Mouse (Mus musculus) forebrain, embryonic 16.5 days (tissue): Measurements from ENCODE around the gene Sh2b3. TPM values are rescaled to one million over a fixed set of nuclear protein-coding genes. Genes with fewer than 3 reads are reported as not detected.
"Not testable (repeated sequence)": the region's sequence is repeated elsewhere in the genome, so short reads cannot be mapped to it uniquely, and the experiment has no call there.

Source experiments
- ATAC-seq: fragments of 200-750 bp; cut with Nextera tagmentation; 2 replicates; pipeline ENCODE4 v1.8.0; 2017; ENCODE audit warnings: mild to moderate bottlenecking, moderate library complexity
- H3K27ac ChIP-seq: fragments of 300-500 bp; sonication (generic); 2 replicates; pipeline ENCODE4 v1.5.1; 2014; ENCODE audit warnings: low read length, control low read depth
- H3K27me3 ChIP-seq: fragments of 300-500 bp; sonication (generic); replicated peaks from 2 replicates; pipeline ENCODE4 v1.6.1; 2014; ENCODE audit warnings: low read length; ENCODE audit not compliant: control insufficient read depth, insufficient read depth
- H3K36me3 ChIP-seq: fragments of 300-500 bp; sonication (generic); 2 replicates; pipeline ENCODE4 v1.6.1; 2014; ENCODE audit not compliant: control insufficient read depth, insufficient read depth
- H3K4me1 ChIP-seq: fragments of 300-500 bp; sonication (generic); replicated peaks from 2 replicates; pipeline ENCODE4 v1.6.1; 2014; ENCODE audit warnings: low read length; ENCODE audit not compliant: control insufficient read depth, insufficient read depth
- H3K4me2 ChIP-seq: fragments of 300-500 bp; sonication (generic); 2 replicates; pipeline ENCODE4 v1.6.1; 2014; ENCODE audit warnings: mild to moderate bottlenecking, low read length, control low read depth
- H3K4me3 ChIP-seq: fragments of 300-500 bp; sonication (generic); replicated peaks from 2 replicates; pipeline ENCODE4 v1.5.1; 2014; ENCODE audit warnings: mild to moderate bottlenecking, low read length, control low read depth
- H3K9ac ChIP-seq: fragments of 300-500 bp; sonication (generic); replicated peaks from 2 replicates; pipeline ENCODE4 v1.6.1; 2014; ENCODE audit warnings: low read depth, low read length, control low read depth
- H3K9me3 ChIP-seq: fragments of 300-500 bp; sonication (generic); 2 replicates; pipeline ENCODE4 v1.6.1; 2016; ENCODE audit warnings: low read length; ENCODE audit not compliant: control insufficient read depth
- WGBS: fragments of 180-500 bp; shearing (Covaris S2); extraction: QIAGEN DNeasy Blood & Tissue Kit; methylation state at CpG from one replicate; pipeline ENCODE4 v1.1.7; 2014; 5-methylcytosine and 5-hydroxymethylcytosine counted together
- polyA plus RNA-seq: library from polyadenylated mRNA; unstranded; fragments of >200 nt; fragmentation: Nextera tagmentation; extraction: Ambion mirVana; gene quantifications from 2 replicates; pipeline ENCODE4 v1.2.1, GENCODE M21; 2015

Gene Sh2b3
- polyA plus RNA-seq, 1 experiment from 2014 or later, result 5.9 TPM

DNA sequence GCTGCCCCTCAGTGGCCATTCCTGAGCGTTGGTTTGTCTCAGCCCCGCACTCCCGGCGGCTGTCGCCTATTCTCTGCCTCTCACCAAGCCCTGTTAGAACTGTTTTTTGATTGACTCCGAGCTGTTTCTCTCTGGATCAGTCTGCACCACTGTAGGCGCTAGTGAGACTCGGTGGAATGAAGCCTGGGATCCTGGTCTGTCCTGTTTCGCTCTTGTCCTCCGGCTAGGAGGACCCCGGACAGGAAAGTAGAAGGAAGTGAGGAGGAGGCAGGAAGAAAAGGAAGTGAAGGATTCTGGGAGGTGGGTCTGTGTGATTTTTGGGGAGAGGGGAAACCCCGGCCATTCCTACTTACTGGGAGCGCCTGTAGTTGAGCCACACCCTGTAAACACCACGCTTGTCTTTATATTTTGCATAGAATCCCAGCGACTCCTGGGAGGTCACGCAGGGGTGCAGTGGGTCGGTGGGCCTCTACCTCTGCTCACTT is 10.6 kb upstream of the Sh2b3 start:
- Histone ChIP-seq H3K4me2 (peak overlapping the region; percentile 60), H3K4me3 (peak overlapping the region; percentile 93), H3K4me1 (peaks cover 28% of the 10 kb centered on the region), H3K9me3 (no peaks in the 10 kb centered on the region), H3K36me3 (peaks cover 9% of the 10 kb centered on the region), H3K9ac (peak overlapping the region; percentile 56), H3K27me3 (0 out of 2 replicates have a peak, but pooled peaks cover 3% of the 10 kb centered on the region), H3K27ac (peak overlapping the region; percentile 60)
- peak; percentile 26 for ATAC-seq
- under 1% methylated on average over 17 of the region's 17 CpGs for WGBS

GRCm38 (mm10) chr5:121847269-121847668 is 9.8 kb upstream of the Sh2b3 start:
- not testable (repeated sequence) for H3K36me3 ChIP-seq, H3K9ac ChIP-seq, ATAC-seq, H3K4me2 ChIP-seq, H3K9me3 ChIP-seq, H3K27me3 ChIP-seq, H3K4me3 ChIP-seq, H3K27ac ChIP-seq
- peaks cover 32% of the 10 kb centered on the region for H3K4me1 ChIP-seq
- WGBS, result 77% methylated on average over 3 of the region's 3 CpGs

DNA sequence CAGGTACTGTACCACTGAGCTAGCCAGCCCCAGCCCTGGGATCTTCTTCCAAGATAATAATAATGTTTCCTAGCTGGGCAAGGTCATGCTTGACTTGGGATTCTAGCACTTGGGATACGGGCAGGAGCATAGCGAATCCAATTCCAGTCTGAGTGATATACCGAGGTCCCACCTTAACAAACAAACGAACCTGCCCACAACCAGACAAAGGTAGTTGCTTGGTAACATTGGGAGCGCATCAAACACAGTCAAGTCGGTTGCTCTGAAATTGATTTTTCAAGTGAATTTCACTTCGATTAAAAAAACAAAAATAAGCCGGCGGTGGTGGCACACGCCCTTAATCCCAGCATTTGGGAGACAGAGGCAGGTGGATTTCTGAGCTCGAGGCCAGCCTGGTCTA is 8.9 kb upstream of the Sh2b3 start:
- H3K9me3 ChIP-seq, result no peaks in the 10 kb centered on the region
- WGBS, result 86% methylated on average over 11 of the region's 11 CpGs
- H3K4me2 ChIP-seq, result no peak overlapping the region
- H3K4me3 ChIP-seq, result no peak overlapping the region
- no peak for ATAC-seq
- peaks cover 10% of the 10 kb centered on the region; the same call in 1 of the 2 replicates for H3K27me3 ChIP-seq
- no peak overlapping the region for H3K9ac ChIP-seq
- H3K36me3 ChIP-seq, result no peaks in the 10 kb centered on the region
- H3K27ac ChIP-seq, result no peak overlapping the region
- peaks cover 32% of the 10 kb centered on the region for H3K4me1 ChIP-seq

DNA sequence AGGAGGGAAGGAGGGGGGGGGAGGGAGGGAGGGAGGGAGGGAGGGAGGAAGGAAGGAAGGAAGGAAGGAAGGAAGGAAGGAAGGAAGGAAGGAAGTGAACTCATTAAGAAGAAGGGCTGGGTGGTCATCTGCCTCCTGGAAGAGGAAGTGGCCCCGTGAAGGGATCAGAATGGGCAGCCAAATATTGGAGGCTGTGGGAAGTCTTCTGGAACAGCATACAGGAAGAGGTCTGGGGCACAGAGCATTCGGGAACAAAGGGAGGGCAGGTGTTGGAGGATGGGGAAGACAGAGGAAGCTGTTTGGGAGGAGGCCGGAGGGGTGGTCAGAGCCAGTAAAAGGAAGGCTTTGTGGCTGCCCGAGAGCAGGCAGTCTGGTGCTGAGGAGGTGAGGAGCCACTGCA is 7.9 kb upstream of the Sh2b3 start:
- Histone ChIP-seq H3K4me1 (peaks cover 22% of the 10 kb centered on the region), H3K27me3 (peaks cover 10% of the 10 kb centered on the region; the same call in 1 of the 2 replicates), H3K27ac (no peak overlapping the region), H3K36me3 (no peaks in the 10 kb centered on the region), H3K4me2 (no peak overlapping the region), H3K9me3 (peaks cover 2% of the 10 kb centered on the region; the same call in 1 of the 2 replicates), H3K9ac (no peak overlapping the region), H3K4me3 (no peak overlapping the region)
- 44% methylated on average over 4 of the region's 4 CpGs for WGBS
- ATAC-seq, result no peak

- 12% methylated on average over 17 of the region's 17 CpGs for WGBS
- ATAC-seq, result 0 out of 2 replicates have a peak, but pooled peaks have one; percentile 5
- Histone ChIP-seq H3K27me3 (peaks cover 20% of the 10 kb centered on the region), H3K9me3 (peaks cover 2% of the 10 kb centered on the region; the same call in 1 of the 2 replicates), H3K36me3 (no peaks in the 10 kb centered on the region), H3K9ac (no peak overlapping the region), H3K27ac (no peak overlapping the region), H3K4me1 (peaks cover 19% of the 10 kb centered on the region), H3K4me3 (peak overlapping the region; percentile 48; the same call in 1 of the 2 replicates), H3K4me2 (peak overlapping the region; percentile 71)
Observed at GRCm38 (mm10) chr5:121843138-121843905, 5.9 kb upstream of the Sh2b3 start.

GRCm38 (mm10) chr5:121842665-121843118 is 5.2 kb upstream of the Sh2b3 start:
- Histone ChIP-seq H3K36me3 (no peaks in the 10 kb centered on the region), H3K4me3 (peak overlapping the region; percentile 48), H3K4me1 (peaks cover 19% of the 10 kb centered on the region), H3K9ac (peak overlapping the region; percentile 56), H3K27ac (no peak overlapping the region), H3K4me2 (peak overlapping the region; percentile 71), H3K27me3 (peaks cover 25% of the 10 kb centered on the region), H3K9me3 (peaks cover 2% of the 10 kb centered on the region; the same call in 1 of the 2 replicates)
- ATAC-seq, result peak; percentile 67
- under 1% methylated on average over 33 of the region's 33 CpGs for WGBS

- Histone ChIP-seq H3K4me2 (no peak overlapping the region), H3K9ac (no peak overlapping the region), H3K27ac (no peak overlapping the region), H3K4me3 (no peak overlapping the region), H3K4me1 (peaks cover 26% of the 10 kb centered on the region), H3K27me3 (peaks cover 31% of the 10 kb centered on the region), H3K36me3 (no peaks in the 10 kb centered on the region), H3K9me3 (peaks cover 2% of the 10 kb centered on the region; the same call in 1 of the 2 replicates)
- ATAC-seq, result no peak
- WGBS, result 46% methylated on average over 10 of the region's 10 CpGs
Observed at GRCm38 (mm10) chr5:121841973-121842372, 4.5 kb upstream of the Sh2b3 start.

GRCm38 (mm10) chr5:121841516-121841915 is 4.1 kb upstream of the Sh2b3 start:
- Histone ChIP-seq H3K4me1 (peaks cover 29% of the 10 kb centered on the region), H3K9ac (no peak overlapping the region), H3K27me3 (peaks cover 34% of the 10 kb centered on the region), H3K9me3 (peaks cover 2% of the 10 kb centered on the region; the same call in 1 of the 2 replicates), H3K4me2 (no peak overlapping the region), H3K27ac (no peak overlapping the region), H3K4me3 (no peak overlapping the region), H3K36me3 (no peaks in the 10 kb centered on the region)
- ATAC-seq, result no peak
- WGBS, result 95% methylated on average over 9 of the region's 9 CpGs

DNA sequence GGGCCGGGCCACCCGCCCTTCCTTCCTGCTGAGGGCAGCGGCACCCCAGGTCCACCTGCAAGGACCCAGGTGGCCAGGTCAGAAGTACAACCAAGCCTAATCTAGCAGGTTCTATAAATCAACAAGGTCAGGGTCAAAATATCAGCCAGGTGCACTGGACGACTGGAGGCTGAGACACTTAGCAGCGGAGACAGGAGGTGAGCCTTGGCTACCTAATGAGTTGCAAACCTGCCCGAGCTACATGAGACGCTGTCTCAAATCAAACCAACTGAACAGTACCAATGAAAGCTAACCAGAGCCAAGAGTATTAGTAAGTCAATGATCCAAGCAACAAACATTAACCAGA is 1.7 kb upstream of the Sh2b3 start:
- 34% methylated on average over 6 of the region's 7 CpGs for WGBS
- H3K9me3 ChIP-seq, result peaks cover 2% of the 10 kb centered on the region; the same call in 1 of the 2 replicates
- peak overlapping the region; percentile 97 for H3K4me2 ChIP-seq
- peaks cover 41% of the 10 kb centered on the region for H3K4me1 ChIP-seq
- H3K4me3 ChIP-seq, result peak overlapping the region; percentile 41
- ATAC-seq, result no peak
- H3K27ac ChIP-seq, result no peak overlapping the region
- H3K36me3 ChIP-seq, result no peaks in the 10 kb centered on the region
- no peak overlapping the region for H3K9ac ChIP-seq
- peaks cover 31% of the 10 kb centered on the region for H3K27me3 ChIP-seq
